15 mouse cellular contexts compared by ENCODE assay signal in genomic region chr5:32349718-32350117, GRCm38 (mm10).
DNase-seq lines count a peak whose midpoint lies in the region; ATAC-seq lines count a peak whose summit lies in the region.
"Had no signal": no experiment of that assay in that cellular context is flagged by ENCODE, and none has a peak within 500 bp of the region (broad histone marks: within the 10 kb centered on the region; RNA-seq: fewer than 3 reads in every experiment).

No protein-coding gene starts in this region.

- no peak overlapping the region for H3K4me3 ChIP-seq in kidney, embryonic 14.5 days (ENCODE audit: low read length)
- H3K4me3 ChIP-seq in heart, embryonic 15.5 days, result no peak overlapping the region
- no peak overlapping the region for H3K4me3 ChIP-seq in stomach, embryonic 14.5 days (ENCODE audit: low read depth, low read length)
- H3K4me3 ChIP-seq: embryonic facial prominence, embryonic 13.5 days; liver, embryonic 12.5 days; midbrain, embryonic 13.5 days had no signal

- ATAC-seq in kidney, embryonic 14.5 days (ENCODE audit: low FRiP score, low TSS enrichment), result no peak
- ATAC-seq in heart, embryonic 15.5 days (replicated peaks; ENCODE audit: insufficient number of reproducible peaks, insufficient read depth, low FRiP score, low read depth), result no peak
- ATAC-seq in stomach, embryonic 14.5 days (ENCODE audit: insufficient number of reproducible peaks, insufficient read depth, low FRiP score, low read depth), result peak; percentile 29; the same call in 1 of the 2 replicates
- ATAC-seq in activated CD4-positive, CD25-positive, alpha-beta regulatory T cell, adult 4 months, result no peak
- no peak for ATAC-seq in megakaryocyte, adult 5-6 weeks (ENCODE audit: poor library complexity, severe bottlenecking)
- ATAC-seq: forebrain, embryonic 16.5 days; liver, embryonic 12.5 days; midbrain, embryonic 13.5 days had no signal

- H3K27ac ChIP-seq in kidney, embryonic 14.5 days (ENCODE audit: low read depth, low read length), result no peak overlapping the region
- H3K27ac ChIP-seq in heart, embryonic 15.5 days, result peak overlapping the region; percentile 85
- peak overlapping the region; percentile 77; the same call in 1 of the 2 replicates for H3K27ac ChIP-seq in stomach, embryonic 14.5 days (ENCODE audit: low read length)
- H3K27ac ChIP-seq: embryonic facial prominence, embryonic 13.5 days; liver, embryonic 12.5 days; midbrain, embryonic 13.5 days had no signal

- H3K4me2 ChIP-seq in kidney, embryonic 14.5 days (replicated peaks; ENCODE audit: low read depth, low read length), result no peak overlapping the region
- peak overlapping the region; percentile 35 for H3K4me2 ChIP-seq in heart, embryonic 15.5 days
- 0 out of 2 replicates have a peak overlapping the region, but pooled peaks have one; percentile 2 for H3K4me2 ChIP-seq in stomach, embryonic 14.5 days (replicated peaks; ENCODE audit: low read depth, low read length)
- H3K4me2 ChIP-seq: embryonic facial prominence, embryonic 13.5 days; liver, embryonic 12.5 days; midbrain, embryonic 13.5 days had no signal

- no peaks in the 10 kb centered on the region for H3K9me3 ChIP-seq in kidney, embryonic 14.5 days (ENCODE audit: control insufficient read depth, low read length)
- no peaks in the 10 kb centered on the region for H3K9me3 ChIP-seq in heart, embryonic 15.5 days (replicated peaks)
- H3K9me3 ChIP-seq in stomach, embryonic 14.5 days (ENCODE audit: control insufficient read depth, low read depth, low read length), result no peaks in the 10 kb centered on the region
- H3K9me3 ChIP-seq: embryonic facial prominence, embryonic 13.5 days; liver, embryonic 12.5 days; midbrain, embryonic 13.5 days had no signal

- 42% methylated on average over 3 of the region's 3 CpGs for WGBS in kidney, embryonic 14.5 days
- 25% methylated on average over 3 of the region's 3 CpGs for WGBS in heart, embryonic 15.5 days
- WGBS in stomach, embryonic 14.5 days, result 20% methylated on average over 3 of the region's 3 CpGs

- peaks cover 11% of the 10 kb centered on the region for H3K4me1 ChIP-seq in kidney, embryonic 14.5 days (ENCODE audit: control insufficient read depth, insufficient read depth, low read length)
- peaks cover 45% of the 10 kb centered on the region for H3K4me1 ChIP-seq in heart, embryonic 15.5 days (replicated peaks)
- peaks cover 26% of the 10 kb centered on the region for H3K4me1 ChIP-seq in stomach, embryonic 14.5 days (ENCODE audit: control insufficient read depth, insufficient read depth, low read length)
- H3K4me1 ChIP-seq: liver, embryonic 12.5 days; midbrain, embryonic 13.5 days had no signal

- H3K27me3 ChIP-seq in kidney, embryonic 14.5 days (ENCODE audit: control insufficient read depth, insufficient read depth, low read length), result no peaks in the 10 kb centered on the region
- H3K27me3 ChIP-seq in heart, embryonic 15.5 days, result no peaks in the 10 kb centered on the region
- no peaks in the 10 kb centered on the region for H3K27me3 ChIP-seq in stomach, embryonic 14.5 days (ENCODE audit: control insufficient read depth, insufficient read depth, low read length)
- H3K27me3 ChIP-seq: embryonic facial prominence, embryonic 13.5 days; liver, embryonic 12.5 days; midbrain, embryonic 13.5 days had no signal

- peak; percentile 27 for DNase-seq in kidney, adult 11 months
- peak; percentile 49 to 62 for DNase-seq in lung, adult 18-20 months
- DNase-seq in right cerebral cortex, adult 2 months (ENCODE audit: low spot score in 2 of 2), result no peak
- DNase-seq: adrenal gland, postnatal 25 days; cerebellum, adult 9-11 months; layer of hippocampus, postnatal 36 days had no signal

- H3K9ac ChIP-seq in kidney, embryonic 14.5 days (ENCODE audit: low read depth, low read length), result no peak overlapping the region
- no peak overlapping the region for H3K9ac ChIP-seq in heart, embryonic 15.5 days
- H3K9ac ChIP-seq in stomach, embryonic 14.5 days (replicated peaks; ENCODE audit: low read depth, low read length), result no peak overlapping the region
- H3K9ac ChIP-seq: embryonic facial prominence, embryonic 13.5 days; liver, embryonic 12.5 days; midbrain, embryonic 13.5 days had no signal

- H3K36me3 ChIP-seq in kidney, embryonic 14.5 days (ENCODE audit: control insufficient read depth, insufficient read depth, low read length), result no peaks in the 10 kb centered on the region
- H3K36me3 ChIP-seq in heart, embryonic 15.5 days, result no peaks in the 10 kb centered on the region
- no peaks in the 10 kb centered on the region for H3K36me3 ChIP-seq in stomach, embryonic 14.5 days (ENCODE audit: control insufficient read depth, insufficient read depth, low read length)
- H3K36me3 ChIP-seq: embryonic facial prominence, embryonic 13.5 days; liver, embryonic 12.5 days; midbrain, embryonic 13.5 days had no signal

Comparison
In these comparisons a context has a peak if more than half of its experiments do, and no peak if none do; other contexts are left out.
1. DNase-seq: peak in kidney, adult 11 months (single experiment) and lung, adult 18-20 months (2 of 2); none in right cerebral cortex, adult 2 months (0 of 2).